Mouse (Mus musculus): ENCODE results near the gene A130010J15Rik.

- no peak for TF ChIP-seq GATA1 (IDR thresholded peaks at IDR 0.05; ENCODE audit: low read length)
- no peak for TF ChIP-seq TAL1 (IDR thresholded peaks at IDR 0.05; ENCODE audit: low read length)
These were observed 39.7 kb downstream of the A130010J15Rik start, which contains the start of gene Lamb3 for GRCm38 (mm10) chr1:193207503-193207902.
